ENCODE assay signal across 33 mouse cellular contexts in the genomic region with DNA sequence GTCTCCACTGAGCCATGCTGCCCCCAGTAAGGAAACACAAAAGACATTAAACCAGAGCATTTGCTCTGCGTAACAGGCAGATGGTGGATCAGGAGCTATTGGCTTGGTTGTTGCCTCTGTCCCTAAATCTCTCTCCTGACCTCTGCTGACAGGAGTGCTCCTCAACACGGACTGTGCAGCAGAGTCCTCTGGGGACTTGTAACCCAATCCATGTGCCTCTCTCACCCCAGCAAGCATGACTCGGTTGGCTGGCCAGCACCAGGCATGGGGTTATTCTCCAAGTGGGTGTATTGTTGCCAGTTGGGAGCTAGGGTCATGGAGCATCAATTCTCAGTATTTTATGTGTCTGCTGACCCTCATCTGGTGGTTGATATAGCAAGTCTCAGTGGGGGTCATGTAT. TPM values are rescaled to one million over a fixed set of nuclear protein-coding genes. Genes with fewer than 3 reads are reported as not detected.
DNase-seq lines count a peak whose midpoint lies in the region; ATAC-seq and TF ChIP-seq lines count a peak whose summit lies in the region.
"Had no signal": no experiment of that assay in that cellular context is flagged by ENCODE, and none has a peak within 500 bp of the region (broad histone marks: within the 10 kb centered on the region; RNA-seq: fewer than 3 reads in every experiment).

No protein-coding gene starts in this region.

- H3K27ac ChIP-seq in kidney, embryonic 14.5 days (ENCODE audit: low read depth, low read length): no peak overlapping the region
- peak overlapping the region; percentile 92 for H3K27ac ChIP-seq in liver, adult 2 months (replicated peaks; ENCODE audit: insufficient read depth, low read depth, low read length)
- no peak overlapping the region for H3K27ac ChIP-seq in liver, embryonic 11.5 days (ENCODE audit: low read depth, low read length)
- H3K27ac ChIP-seq: hindbrain, embryonic 13.5 days; limb, embryonic 13.5 days; liver, embryonic 14.5 days; neural tube, embryonic 15.5 days; stomach, embryonic 15.5 days had no signal

- no peak overlapping the region for H3K9ac ChIP-seq in kidney, embryonic 14.5 days (ENCODE audit: low read depth, low read length)
- H3K9ac ChIP-seq in liver, adult 2 months (ENCODE audit: low read depth, low read length): no peak overlapping the region
- no peak overlapping the region for H3K9ac ChIP-seq in liver, embryonic 11.5 days (ENCODE audit: low read depth, low read length)
- H3K9ac ChIP-seq: hindbrain, embryonic 13.5 days; limb, embryonic 13.5 days; liver, embryonic 14.5 days; lung, embryonic 14.5 days; neural tube, embryonic 15.5 days; stomach, embryonic 15.5 days had no signal

- no peaks in the 10 kb centered on the region; the same call in 1 of the 2 replicates for H3K79me2 ChIP-seq in liver, adult 2 months (ENCODE audit: control insufficient read depth, insufficient read depth, low read length)

- H3K4me2 ChIP-seq in kidney, embryonic 14.5 days (replicated peaks; ENCODE audit: low read depth, low read length): no peak overlapping the region
- no peak overlapping the region for H3K4me2 ChIP-seq in liver, embryonic 11.5 days
- H3K4me2 ChIP-seq: heart, embryonic 11.5 days; hindbrain, embryonic 13.5 days; limb, embryonic 13.5 days; lung, embryonic 14.5 days; neural tube, embryonic 15.5 days; stomach, embryonic 15.5 days had no signal

- H3K9me3 ChIP-seq in kidney, embryonic 14.5 days (ENCODE audit: control insufficient read depth, low read length): no peaks in the 10 kb centered on the region
- no peaks in the 10 kb centered on the region for H3K9me3 ChIP-seq in liver, embryonic 11.5 days (ENCODE audit: control insufficient read depth, low read length)
- H3K9me3 ChIP-seq: hindbrain, embryonic 13.5 days; limb, embryonic 13.5 days; neural tube, embryonic 15.5 days; stomach, embryonic 15.5 days had no signal

- peak; percentile 49 for DNase-seq in adrenal gland, postnatal 14 days
- no peak for DNase-seq in adrenal gland, adult 2 months
- no peak for DNase-seq in kidney, postnatal 25 days
- no peak for DNase-seq in liver, adult 2 months (ENCODE audit: extremely low read depth, low read depth, low spot score)
- DNase-seq in liver, embryonic 11.5 days (ENCODE audit: low spot score): no peak
- no peak for DNase-seq in cerebellum, adult 18-20 months
- DNase-seq: cerebellum, adult 9-10 months; cerebellum, postnatal 36 days; gastrocnemius, postnatal 14 days; heart, adult 18-20 months; heart, postnatal 4 days; kidney, adult 8-10 months; lung, embryonic 14.5 days; lung, postnatal 14 days; midbrain, embryonic 14.5 days; retina, postnatal 1 day; right cerebral cortex, postnatal 14 days had no signal

- ATAC-seq in kidney, embryonic 14.5 days (ENCODE audit: low FRiP score, low TSS enrichment): peak; percentile 88
- ATAC-seq in liver, embryonic 11.5 days (replicated peaks; ENCODE audit: low FRiP score): no peak
- ATAC-seq: forebrain, embryonic 16.5 days; intestine, embryonic 16.5 days; Patski had no signal

- H3K27me3 ChIP-seq in kidney, embryonic 14.5 days (ENCODE audit: control insufficient read depth, insufficient read depth, low read length): no peaks in the 10 kb centered on the region
- no peaks in the 10 kb centered on the region for H3K27me3 ChIP-seq in liver, adult 2 months (ENCODE audit: control insufficient read depth, insufficient read depth, low read length)
- no peaks in the 10 kb centered on the region for H3K27me3 ChIP-seq in liver, embryonic 11.5 days (replicated peaks; ENCODE audit: control insufficient read depth, insufficient read depth, low read length)
- H3K27me3 ChIP-seq: hindbrain, embryonic 13.5 days; limb, embryonic 13.5 days; neural tube, embryonic 15.5 days; Patski; stomach, embryonic 15.5 days had no signal

- no peak for TF ChIP-seq POLR2A in liver, adult 2 months (IDR thresholded peaks at IDR 0.05; ENCODE audit: extremely low read depth, insufficient read depth, low read length)

- 19% methylated on average over 3 of the region's 3 CpGs for WGBS in kidney, embryonic 14.5 days
- 37% methylated on average over 3 of the region's 3 CpGs for WGBS in liver, adult 2 months
- WGBS in liver, embryonic 11.5 days: 63% methylated on average over 3 of the region's 3 CpGs

- TF ChIP-seq CTCF in liver, adult 2 months (IDR thresholded peaks at IDR 0.05; ENCODE audit: low read depth, low read length): peak; percentile 23; the same call in 1 of the 2 replicates

- H3K4me3 ChIP-seq in kidney, embryonic 14.5 days (ENCODE audit: low read length): no peak overlapping the region
- no peak overlapping the region for H3K4me3 ChIP-seq in liver, adult 2 months (ENCODE audit: insufficient read depth, low read depth, low read length)
- H3K4me3 ChIP-seq in liver, embryonic 11.5 days (ENCODE audit: low read depth, low read length): no peak overlapping the region
- H3K4me3 ChIP-seq: erythroblast, embryonic 14.5 days; hindbrain, embryonic 13.5 days; limb, embryonic 13.5 days; neural tube, embryonic 15.5 days; stomach, embryonic 15.5 days had no signal

- H3K36me3 ChIP-seq in kidney, embryonic 14.5 days (ENCODE audit: control insufficient read depth, insufficient read depth, low read length): no peaks in the 10 kb centered on the region
- no peaks in the 10 kb centered on the region for H3K36me3 ChIP-seq in liver, adult 2 months (ENCODE audit: control insufficient read depth, insufficient read depth, low read length)
- H3K36me3 ChIP-seq in liver, embryonic 11.5 days (ENCODE audit: control insufficient read depth, insufficient read depth, low read length): no peaks in the 10 kb centered on the region
- H3K36me3 ChIP-seq: hindbrain, embryonic 13.5 days; limb, embryonic 13.5 days; neural tube, embryonic 15.5 days; stomach, embryonic 15.5 days had no signal

- H3K4me1 ChIP-seq in kidney, embryonic 14.5 days (ENCODE audit: control insufficient read depth, insufficient read depth, low read length): peaks cover 32% of the 10 kb centered on the region
- H3K4me1 ChIP-seq in liver, adult 2 months (ENCODE audit: control insufficient read depth, insufficient read depth, low read length): peaks cover 25% of the 10 kb centered on the region
- no peaks in the 10 kb centered on the region; the same call in 1 of the 2 replicates for H3K4me1 ChIP-seq in liver, embryonic 11.5 days (replicated peaks; ENCODE audit: control insufficient read depth, insufficient read depth, low read length)

RNA-seq across cellular contexts. Expression of a gene that starts 41.7 kb away (rescaled TPM):
- 0.38 TPM in 1 of 2 replicates, not detected in the other for total RNA-seq in adrenal gland, postnatal 14 days (2021)
- not detected for total RNA-seq in adrenal gland, adult 2 months (2021)
- 0.19 TPM in 1 of 2 replicates, not detected in the other for polyA plus RNA-seq in adrenal gland, adult 2 months (2012; rRNA removed)
- polyA plus RNA-seq in kidney, embryonic 14.5 days (2014; fragmentation: Nextera tagmentation; extraction: Ambion mirVana): 0.31 and 0.43 TPM in 2 replicates
- total RNA-seq in liver, adult 2 months (2014; rRNA removed): 0.07 TPM in 1 of 2 replicates, not detected in the other
- polyA plus RNA-seq in liver, adult 2 months (2012; rRNA removed): not detected in 2 replicates
- 0.09 and 0.11 TPM in 2 replicates for polyA plus RNA-seq in liver, embryonic 11.5 days (2014; fragmentation: Nextera tagmentation; extraction: Ambion mirVana)
- total RNA-seq: gastrocnemius, postnatal 14 days; layer of hippocampus, adult 18-20 months; layer of hippocampus, postnatal 25 days; left cerebral cortex, adult 8-10 months; left cerebral cortex, postnatal 36 days; MEL had no signal
- polyA plus RNA-seq: Patski had no signal
